In genomic region chr11:53707718-53708009, GRCm38 (mm10) we compare ENCODE assay signal across 8 mouse cellular contexts. TPM values are rescaled to one million over a fixed set of nuclear protein-coding genes. Genes with fewer than 3 reads are reported as not detected.
DNase-seq lines count a peak whose midpoint lies in the region; ATAC-seq and TF ChIP-seq lines count a peak whose summit lies in the region.

No protein-coding gene starts in this region.

- no peak for TF ChIP-seq EP300 in ES-Bruce4 (IDR thresholded peaks at IDR 0.05; ENCODE audit: insufficient read depth, low read depth, low read length)

- peak; percentile 74 for DNase-seq in heart, adult 11 months
- DNase-seq in heart, adult 18-20 months, result no peak
- no peak for DNase-seq in urinary bladder, postnatal 4 days (ENCODE audit: low spot score in 2 of 2)
- no peak for DNase-seq in cerebellum, adult 8-10 months
- DNase-seq in testis, postnatal 14 days (ENCODE audit: low spot score), result no peak

- no peak for TF ChIP-seq POLR2A in ES-Bruce4 (IDR thresholded peaks at IDR 0.05; ENCODE audit: insufficient read depth, low read length)

- H3K27ac ChIP-seq in ES-Bruce4 (ENCODE audit: insufficient read depth, low read length), result no peak overlapping the region
- H3K27ac ChIP-seq in forebrain, embryonic 16.5 days (ENCODE audit: low read length), result no peak overlapping the region
- H3K27ac ChIP-seq in liver, embryonic 15.5 days (replicated peaks), result peak overlapping the region; percentile 90; the same call in 1 of the 2 replicates

- H3K9ac ChIP-seq in ES-Bruce4 (ENCODE audit: low read depth, poor library complexity, severe bottlenecking), result peak overlapping the region; percentile 86; the same call in 1 of the 2 replicates
- peak overlapping the region; percentile 75 for H3K9ac ChIP-seq in forebrain, embryonic 16.5 days (replicated peaks; ENCODE audit: low read depth, low read length)
- peak overlapping the region; percentile 83 for H3K9ac ChIP-seq in liver, embryonic 15.5 days

- no peaks in the 10 kb centered on the region for H3K27me3 ChIP-seq in ES-Bruce4 (ENCODE audit: control insufficient read depth, insufficient read depth, low read length, poor library complexity, severe bottlenecking)
- no peaks in the 10 kb centered on the region for H3K27me3 ChIP-seq in forebrain, embryonic 16.5 days (replicated peaks; ENCODE audit: control insufficient read depth, insufficient read depth, low read length)
- H3K27me3 ChIP-seq in liver, embryonic 15.5 days, result no peaks in the 10 kb centered on the region

- H3K9me3 ChIP-seq in ES-Bruce4 (replicated peaks; ENCODE audit: control insufficient read depth, insufficient read depth, low read length, poor library complexity, severe bottlenecking), result no peaks in the 10 kb centered on the region
- no peaks in the 10 kb centered on the region for H3K9me3 ChIP-seq in forebrain, embryonic 16.5 days (ENCODE audit: control insufficient read depth, low read length)
- no peaks in the 10 kb centered on the region for H3K9me3 ChIP-seq in liver, embryonic 15.5 days (replicated peaks)

- no peak for TF ChIP-seq CTCF in ES-Bruce4 (IDR thresholded peaks at IDR 0.05; ENCODE audit: low read depth, low read length)

- no peaks in the 10 kb centered on the region for H3K4me1 ChIP-seq in ES-Bruce4 (ENCODE audit: control insufficient read depth, insufficient read depth, low read length)
- H3K4me1 ChIP-seq in forebrain, embryonic 16.5 days (replicated peaks; ENCODE audit: control insufficient read depth, insufficient read depth, low read length), result peaks cover 8% of the 10 kb centered on the region
- H3K4me1 ChIP-seq in liver, embryonic 15.5 days (replicated peaks), result peaks cover 24% of the 10 kb centered on the region

- H3K4me2 ChIP-seq in forebrain, embryonic 16.5 days (ENCODE audit: low read length), result peak overlapping the region; percentile 91
- peak overlapping the region; percentile 95 for H3K4me2 ChIP-seq in liver, embryonic 15.5 days

- H3K4me3 ChIP-seq in ES-Bruce4 (ENCODE audit: low read depth, low read length), result no peak overlapping the region
- peak overlapping the region; percentile 93 for H3K4me3 ChIP-seq in forebrain, embryonic 16.5 days (replicated peaks; ENCODE audit: low read length)
- peak overlapping the region; percentile 82 for H3K4me3 ChIP-seq in liver, embryonic 15.5 days (replicated peaks)

- peaks cover 4% of the 10 kb centered on the region; the same call in 1 of the 2 replicates for H3K36me3 ChIP-seq in ES-Bruce4 (ENCODE audit: control insufficient read depth, insufficient read depth, low read length, poor library complexity, severe bottlenecking)
- no peaks in the 10 kb centered on the region for H3K36me3 ChIP-seq in forebrain, embryonic 16.5 days (ENCODE audit: control insufficient read depth, insufficient read depth)
- peaks cover 7% of the 10 kb centered on the region; the same call in 1 of the 2 replicates for H3K36me3 ChIP-seq in liver, embryonic 15.5 days (replicated peaks)

- 77% methylated on average over 3 of the region's 3 CpGs for WGBS in forebrain, embryonic 16.5 days
- 73% methylated on average over 3 of the region's 3 CpGs for WGBS in liver, embryonic 15.5 days (ENCODE audit: insufficient replicate concordance)

- ATAC-seq in forebrain, embryonic 16.5 days, result no peak
- no peak for ATAC-seq in liver, embryonic 15.5 days (ENCODE audit: insufficient read depth)

RNA-seq across cellular contexts. Expression of gene Rad50, which starts 0.5 kb away (rescaled TPM):
- total RNA-seq in heart, adult 18-20 months (2021), result 1 to 10 TPM; 8.0 to 8.6 TPM
- polyA plus RNA-seq in ES-Bruce4 (2011; ENCODE audit: insufficient read depth, insufficient read length, low read depth, missing spikeins), result 64.8 and 73.2 TPM in 2 replicates
- polyA plus RNA-seq in forebrain, embryonic 16.5 days (2015; fragmentation: Nextera tagmentation; extraction: Ambion mirVana), result 14.8 and 17.1 TPM in 2 replicates
- polyA plus RNA-seq in liver, embryonic 15.5 days (2015; fragmentation: Nextera tagmentation; extraction: Ambion mirVana), result 11.8 and 12.7 TPM in 2 replicates

RNA-seq across cellular contexts. Expression of gene Il5, which starts 12.9 kb away (rescaled TPM):
- total RNA-seq in heart, adult 18-20 months (2021), result not detected
- not detected in 2 replicates for polyA plus RNA-seq in ES-Bruce4 (2011; ENCODE audit: insufficient read depth, insufficient read length, low read depth, missing spikeins)
- polyA plus RNA-seq in forebrain, embryonic 16.5 days (2015; fragmentation: Nextera tagmentation; extraction: Ambion mirVana), result not detected in 2 replicates
- not detected in 2 replicates for polyA plus RNA-seq in liver, embryonic 15.5 days (2015; fragmentation: Nextera tagmentation; extraction: Ambion mirVana)
